In the genomic region with DNA sequence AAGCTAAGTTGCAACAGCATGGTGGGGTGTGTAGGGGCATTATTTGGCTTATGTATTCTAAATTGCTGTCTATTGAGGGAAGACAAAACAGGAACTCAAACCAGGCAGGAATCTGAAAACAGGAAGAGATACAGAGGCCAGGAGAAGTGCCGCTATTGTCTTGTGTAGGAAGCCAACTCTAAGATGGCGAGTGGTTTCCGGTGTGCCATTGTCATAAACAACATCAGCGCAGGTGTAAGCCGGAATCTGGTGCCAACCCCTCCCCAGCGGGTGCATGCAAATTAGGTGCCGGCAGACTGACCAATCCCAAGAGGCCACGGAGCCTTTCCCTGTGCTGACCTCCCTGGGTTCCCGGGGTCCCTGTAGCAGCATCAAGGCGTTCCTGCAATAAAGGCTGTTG, we compare ENCODE assay signal across 26 mouse cellular contexts. TPM values are rescaled to one million over a fixed set of nuclear protein-coding genes. Genes with fewer than 3 reads are reported as not detected.
A peak's percentile ranks its signal among the peaks of the same experiment; 100 is the strongest.
DNase-seq lines count a peak whose midpoint lies in the region; TF ChIP-seq lines count a peak whose summit lies in the region.
"Had no signal": no experiment of that assay in that cellular context is flagged by ENCODE, and none has a peak within 500 bp of the region (broad histone marks: within the 10 kb centered on the region; RNA-seq: fewer than 3 reads in every experiment).

No protein-coding gene starts in this region.

- H3K36me3 ChIP-seq in E14TG2a.4 (ENCODE audit: insufficient read depth, low read length) (no peaks in the 10 kb centered on the region), ES-Bruce4 (ENCODE audit: control insufficient read depth, insufficient read depth, low read length, poor library complexity, severe bottlenecking) (no peaks in the 10 kb centered on the region)
- H3K36me3 ChIP-seq: embryonic facial prominence, embryonic 13.5 days; embryonic facial prominence, embryonic 15.5 days; forebrain, embryonic 10.5 days; forebrain, embryonic 12.5 days; G1E had no signal

- 0 out of 2 replicates have a peak, but pooled peaks have one; percentile 38 for TF ChIP-seq EP300 in ES-Bruce4 (IDR thresholded peaks at IDR 0.05; ENCODE audit: insufficient read depth, low read depth, low read length)

- peak; percentile 97 for DNase-seq in R1 (ENCODE audit: low read depth, low spot score)
- peak; percentile 28 for DNase-seq in testis, postnatal 14 days (ENCODE audit: low spot score)
- DNase-seq in embryo, embryonic 10.5 days (ENCODE audit: low spot score): no peak
- no peak for DNase-seq in frontal cortex, postnatal 10 days (ENCODE audit: low spot score in 2 of 2)
- DNase-seq in layer of hippocampus, postnatal 36 days: no peak
- DNase-seq: adrenal gland, adult 8-10 months; adrenal gland, postnatal 14 days; adrenal gland, postnatal 36 days; cerebellum, adult 11-12 months; cerebellum, adult 2 months; cerebellum, adult 9-10 months; cerebellum, postnatal 10 days; cerebellum, postnatal 25 days; embryo, embryonic 11 days had no signal

- H3K9ac ChIP-seq in ES-Bruce4 (ENCODE audit: low read depth, poor library complexity, severe bottlenecking): no peak overlapping the region
- H3K9ac ChIP-seq: embryonic facial prominence, embryonic 13.5 days; embryonic facial prominence, embryonic 15.5 days; forebrain, embryonic 12.5 days had no signal

- H3K9me3 ChIP-seq in E14TG2a.4 (ENCODE audit: low read length): no peaks in the 10 kb centered on the region
- no peaks in the 10 kb centered on the region for H3K9me3 ChIP-seq in ES-Bruce4 (replicated peaks; ENCODE audit: control insufficient read depth, insufficient read depth, low read length, poor library complexity, severe bottlenecking)
- H3K9me3 ChIP-seq: embryonic facial prominence, embryonic 13.5 days; embryonic facial prominence, embryonic 15.5 days; forebrain, embryonic 10.5 days; forebrain, embryonic 12.5 days; G1E had no signal

- H3K27me3 ChIP-seq in E14TG2a.4 (ENCODE audit: insufficient read depth, low read length) (0 out of 2 replicates have a peak, but pooled peaks cover 4% of the 10 kb centered on the region), ES-Bruce4 (ENCODE audit: control insufficient read depth, insufficient read depth, low read length, poor library complexity, severe bottlenecking) (no peaks in the 10 kb centered on the region)
- H3K27me3 ChIP-seq: embryonic facial prominence, embryonic 13.5 days; embryonic facial prominence, embryonic 15.5 days had no signal

- peaks cover 19% of the 10 kb centered on the region for H3K4me1 ChIP-seq in E14TG2a.4 (replicated peaks; ENCODE audit: low read depth, low read length)
- no peaks in the 10 kb centered on the region for H3K4me1 ChIP-seq in ES-Bruce4 (ENCODE audit: control insufficient read depth, insufficient read depth, low read length)

- no peak for TF ChIP-seq CTCF in E14TG2a.4 (conservative IDR thresholded peaks at IDR 0.05; ENCODE audit: low read length)
- TF ChIP-seq CTCF in ES-Bruce4 (IDR thresholded peaks at IDR 0.05; ENCODE audit: low read depth, low read length): no peak

- no peak for TF ChIP-seq POLR2A in ES-Bruce4 (IDR thresholded peaks at IDR 0.05; ENCODE audit: insufficient read depth, low read length)

- H3K4me3 ChIP-seq in E14TG2a.4 (replicated peaks; ENCODE audit: low read length) (0 out of 2 replicates have a peak overlapping the region, but pooled peaks have one; percentile 13), ES-Bruce4 (ENCODE audit: low read depth, low read length) (no peak overlapping the region)
- H3K4me3 ChIP-seq: embryonic facial prominence, embryonic 13.5 days; embryonic facial prominence, embryonic 15.5 days; erythroblast, embryonic 14.5 days; forebrain, embryonic 10.5 days; forebrain, embryonic 12.5 days had no signal

- no peak overlapping the region for H3K27ac ChIP-seq in ES-Bruce4 (ENCODE audit: insufficient read depth, low read length)
- H3K27ac ChIP-seq: embryonic facial prominence, embryonic 13.5 days; embryonic facial prominence, embryonic 15.5 days; forebrain, embryonic 10.5 days; forebrain, embryonic 12.5 days had no signal

RNA-seq across cellular contexts. Expression of gene Otp, which starts 32.4 kb away (rescaled TPM):
- polyA plus RNA-seq in ES-Bruce4 (2011; ENCODE audit: insufficient read depth, insufficient read length, low read depth, missing spikeins): not detected in 2 replicates
- under 1 TPM in 1 of 2 experiments, not detected in 1; 0.13 TPM for total RNA-seq in layer of hippocampus, postnatal 36 days (2021)
- total RNA-seq: adrenal gland, adult 18-20 months; adrenal gland, adult 8-10 months; adrenal gland, postnatal 14 days; adrenal gland, postnatal 36 days; G1E had no signal
- polyA plus RNA-seq: activated CD4-positive, CD25-positive, alpha-beta regulatory T cell, adult 4 months; C2C12; embryonic facial prominence, embryonic 13.5 days; embryonic facial prominence, embryonic 15.5 days; erythroblast, embryonic 14.5 days; Patski had no signal

Comparison
In these comparisons a context has a peak if more than half of its experiments do, and no peak if none do; other contexts are left out.
1. DNase-seq: peak in R1 (single experiment) and testis, postnatal 14 days (single experiment); none in embryo, embryonic 10.5 days (single experiment), frontal cortex, postnatal 10 days (0 of 2) and layer of hippocampus, postnatal 36 days (0 of 2).